Mouse (Mus musculus) neural tube, embryonic 13.5 days (tissue): ENCODE results near the gene Zfp213. TPM values are rescaled to one million over a fixed set of nuclear protein-coding genes. Genes with fewer than 3 reads are reported as not detected.
"Not testable (repeated sequence)": the region's sequence is repeated elsewhere in the genome, so short reads cannot be mapped to it uniquely, and the experiment has no call there.

Experiments
- ATAC-seq: fragments of 200-750 bp; cut with Nextera tagmentation; 2 replicates; pipeline ENCODE4 v1.8.0; 2017; ENCODE audit warnings: low read depth, mild to moderate bottlenecking, moderate TSS enrichment, moderate library complexity
- H3K27ac ChIP-seq: fragments of 300-500 bp; sonication (generic); replicated peaks from 2 replicates; pipeline ENCODE4 v1.5.1; 2015; ENCODE audit warnings: moderate library complexity, mild to moderate bottlenecking, inconsistent platforms
- H3K27me3 ChIP-seq: fragments of 300-500 bp; sonication (generic); 2 replicates; pipeline ENCODE4 v1.6.1; 2015; ENCODE audit warnings: mild to moderate bottlenecking, inconsistent platforms
- H3K36me3 ChIP-seq: fragments of 300-500 bp; sonication (generic); 2 replicates; pipeline ENCODE4 v1.6.1; 2015; ENCODE audit warnings: mild to moderate bottlenecking, inconsistent platforms
- H3K4me1 ChIP-seq: fragments of 300-500 bp; sonication (generic); replicated peaks from 2 replicates; pipeline ENCODE4 v1.6.1; 2015; ENCODE audit warnings: inconsistent platforms
- H3K4me2 ChIP-seq: fragments of 300-500 bp; sonication (generic); 2 replicates; pipeline ENCODE4 v1.6.1; 2015; ENCODE audit warnings: inconsistent platforms, mild to moderate bottlenecking, moderate library complexity
- H3K4me3 ChIP-seq: fragments of 300-500 bp; sonication (generic); 2 replicates; pipeline ENCODE4 v1.5.1; 2015; ENCODE audit warnings: mild to moderate bottlenecking, inconsistent platforms
- H3K9ac ChIP-seq: fragments of 300-500 bp; sonication (generic); 2 replicates; pipeline ENCODE4 v1.6.1; 2015; ENCODE audit warnings: moderate library complexity, mild to moderate bottlenecking, inconsistent platforms
- H3K9me3 ChIP-seq: fragments of 300-500 bp; sonication (generic); 2 replicates; pipeline ENCODE4 v1.6.1; 2016; ENCODE audit warnings: inconsistent platforms
- WGBS: fragments of 180-500 bp; shearing (Covaris S2); methylation state at CpG from one replicate; pipeline ENCODE4 v1.1.7; 2015; 5-methylcytosine and 5-hydroxymethylcytosine counted together
- polyA plus RNA-seq: library from polyadenylated mRNA; unstranded; fragments of >200 nt; fragmentation: Nextera tagmentation; extraction: Ambion mirVana; gene quantifications from 2 replicates; pipeline ENCODE4 v1.2.1, GENCODE M21; 2015

Gene Zfp213
- polyA plus RNA-seq, 1 experiment from 2014 or later: 17.8 TPM

- no peaks in the 10 kb centered on the region for H3K36me3 ChIP-seq
- 9% methylated on average over 31 of the region's 31 CpGs for WGBS
- peak; percentile 90 for ATAC-seq
Observed at GRCm38 (mm10) chr17:23598582-23599552, 34.8 kb upstream of the Zfp213 start, which contains the start of gene Zfp13. Zfp13 (minus strand) TSS chr17:23599487.

GRCm38 (mm10) chr17:23595139-23595538, 31.1 kb upstream of the Zfp213 start:
- 83% methylated on average over 4 of the region's 4 CpGs for WGBS
- not testable (repeated sequence) for ATAC-seq

More at GRCm38 (mm10) chr17:23598582-23599552, 34.8 kb upstream of the Zfp213 start, which contains the start of gene Zfp13:
- Histone ChIP-seq H3K9me3 (no peaks in the 10 kb centered on the region), H3K27me3 (no peaks in the 10 kb centered on the region), H3K4me2 (peak within 1 kb of the TSS; percentile 64), H3K4me1 (peaks cover 15% of the 10 kb centered on the region), H3K4me3 (peak within 1 kb of the TSS; percentile 39), H3K27ac (peak within 1 kb of the TSS; percentile 59), H3K9ac (peak within 1 kb of the TSS; percentile 66)

GRCm38 (mm10) chr17:23592926-23593300, 28.9 kb upstream of the Zfp213 start:
- peak overlapping the region; percentile 80 for H3K9ac ChIP-seq
- H3K9me3 ChIP-seq: no peaks in the 10 kb centered on the region
- H3K27ac ChIP-seq: peak overlapping the region; percentile 82
- no peaks in the 10 kb centered on the region for H3K36me3 ChIP-seq
- peak; percentile 76 for ATAC-seq
- peak overlapping the region; percentile 50 for H3K4me3 ChIP-seq
- WGBS: 14% methylated on average over 13 of the region's 13 CpGs
- H3K27me3 ChIP-seq: no peaks in the 10 kb centered on the region
- peaks cover 11% of the 10 kb centered on the region for H3K4me1 ChIP-seq
- H3K4me2 ChIP-seq: peak overlapping the region; percentile 77

More at GRCm38 (mm10) chr17:23595139-23595538, 31.1 kb upstream of the Zfp213 start:
- not testable (repeated sequence) for H3K27ac ChIP-seq, H3K9ac ChIP-seq, H3K9me3 ChIP-seq, H3K4me3 ChIP-seq, H3K36me3 ChIP-seq, H3K4me2 ChIP-seq, H3K27me3 ChIP-seq
- H3K4me1 ChIP-seq: peaks cover 26% of the 10 kb centered on the region

GRCm38 (mm10) chr17:23592208-23592925, 28.3 kb upstream of the Zfp213 start:
- H3K27ac ChIP-seq: peak overlapping the region; percentile 82
- H3K27me3 ChIP-seq: no peaks in the 10 kb centered on the region
- H3K4me1 ChIP-seq: peaks cover 11% of the 10 kb centered on the region
- peak overlapping the region; percentile 50 for H3K4me3 ChIP-seq
- no peaks in the 10 kb centered on the region for H3K36me3 ChIP-seq
- ATAC-seq: peak; percentile 99
- peak overlapping the region; percentile 80 for H3K9ac ChIP-seq
- WGBS: 7% methylated on average over 34 of the region's 34 CpGs
- no peaks in the 10 kb centered on the region for H3K9me3 ChIP-seq
- H3K4me2 ChIP-seq: peak overlapping the region; percentile 77

GRCm38 (mm10) chr17:23587253-23587652, 23.2 kb upstream of the Zfp213 start:
- Histone ChIP-seq H3K36me3 (peaks cover 10% of the 10 kb centered on the region), H3K27ac (no peak overlapping the region), H3K27me3 (no peaks in the 10 kb centered on the region), H3K4me2 (no peak overlapping the region), H3K4me3 (no peak overlapping the region), H3K9me3 (no peaks in the 10 kb centered on the region), H3K4me1 (peaks cover 33% of the 10 kb centered on the region), H3K9ac (no peak overlapping the region)
- whole genome bisulfite sequencing: 63% methylated on average over 2 of the region's 2 CpGs
- no peak for ATAC-seq

- H3K4me1 ChIP-seq: peaks cover 30% of the 10 kb centered on the region
- WGBS: under 1% methylated on average over 22 of the region's 22 CpGs
Observed at GRCm38 (mm10) chr17:23585721-23586491, 21.9 kb upstream of the Zfp213 start.

GRCm38 (mm10) chr17:23584786-23585185, 20.7 kb upstream of the Zfp213 start:
- Histone ChIP-seq H3K4me3 (peak overlapping the region; percentile 81), H3K9me3 (no peaks in the 10 kb centered on the region), H3K27me3 (no peaks in the 10 kb centered on the region), H3K27ac (no peak overlapping the region), H3K4me1 (peaks cover 30% of the 10 kb centered on the region), H3K9ac (peak overlapping the region; percentile 91), H3K4me2 (peak overlapping the region; percentile 96), H3K36me3 (peaks cover 26% of the 10 kb centered on the region)
- WGBS: 86% methylated on average over 8 of the region's 8 CpGs
- no peak for ATAC-seq

More at GRCm38 (mm10) chr17:23585721-23586491, 21.9 kb upstream of the Zfp213 start:
- H3K36me3 ChIP-seq: peaks cover 15% of the 10 kb centered on the region
- peak overlapping the region; percentile 59 for H3K27ac ChIP-seq
- ATAC-seq: peak; percentile 93
- peak overlapping the region; percentile 96 for H3K4me2 ChIP-seq
- H3K4me3 ChIP-seq: peak overlapping the region; percentile 81
- H3K9ac ChIP-seq: peak overlapping the region; percentile 91
- no peaks in the 10 kb centered on the region for H3K27me3 ChIP-seq
- H3K9me3 ChIP-seq: no peaks in the 10 kb centered on the region

GRCm38 (mm10) chr17:23575951-23576552, 12.0 kb upstream of the Zfp213 start:
- 96% methylated on average over 38 of the region's 38 CpGs for WGBS
- Histone ChIP-seq H3K27ac (no peak overlapping the region), H3K4me1 (no peaks in the 10 kb centered on the region), H3K4me2 (no peak overlapping the region), H3K9me3 (0 out of 2 replicates have a peak, but pooled peaks cover 4% of the 10 kb centered on the region), H3K9ac (no peak overlapping the region), H3K36me3 (peaks cover 89% of the 10 kb centered on the region), H3K4me3 (no peak overlapping the region), H3K27me3 (no peaks in the 10 kb centered on the region)
- ATAC-seq: no peak

- peaks cover 70% of the 10 kb centered on the region for H3K36me3 ChIP-seq
- 94% methylated on average over 8 of the region's 8 CpGs for WGBS
Observed at GRCm38 (mm10) chr17:23574130-23574529, 10.1 kb upstream of the Zfp213 start.

GRCm38 (mm10) chr17:23572059-23572458, 8.0 kb upstream of the Zfp213 start:
- Histone ChIP-seq H3K27ac (no peak overlapping the region), H3K4me2 (no peak overlapping the region), H3K9me3 (0 out of 2 replicates have a peak, but pooled peaks cover 4% of the 10 kb centered on the region), H3K27me3 (no peaks in the 10 kb centered on the region), H3K4me1 (no peaks in the 10 kb centered on the region), H3K36me3 (peaks cover 51% of the 10 kb centered on the region), H3K9ac (no peak overlapping the region), H3K4me3 (no peak overlapping the region)
- 81% methylated on average over 6 of the region's 6 CpGs for WGBS
- no peak for ATAC-seq

More at GRCm38 (mm10) chr17:23574130-23574529, 10.1 kb upstream of the Zfp213 start:
- no peaks in the 10 kb centered on the region for H3K4me1 ChIP-seq
- no peak overlapping the region for H3K4me2 ChIP-seq
- no peak for ATAC-seq
- H3K27ac ChIP-seq: no peak overlapping the region
- H3K9me3 ChIP-seq: 0 out of 2 replicates have a peak, but pooled peaks cover 4% of the 10 kb centered on the region
- H3K4me3 ChIP-seq: no peak overlapping the region
- no peaks in the 10 kb centered on the region for H3K27me3 ChIP-seq
- H3K9ac ChIP-seq: no peak overlapping the region

GRCm38 (mm10) chr17:23571084-23571483, 7.0 kb upstream of the Zfp213 start:
- 0 out of 2 replicates have a peak, but pooled peaks cover 2% of the 10 kb centered on the region for H3K9me3 ChIP-seq
- H3K9ac ChIP-seq: no peak overlapping the region
- H3K36me3 ChIP-seq: peaks cover 42% of the 10 kb centered on the region
- H3K4me1 ChIP-seq: no peaks in the 10 kb centered on the region
- H3K4me3 ChIP-seq: no peak overlapping the region
- WGBS: 26% methylated on average over 5 of the region's 5 CpGs
- no peak overlapping the region for H3K27ac ChIP-seq
- H3K4me2 ChIP-seq: no peak overlapping the region
- ATAC-seq: no peak
- H3K27me3 ChIP-seq: no peaks in the 10 kb centered on the region
